Mouse (Mus musculus): ENCODE measurements around the gene Acaca.
A peak's percentile ranks its signal among the peaks of the same experiment; 100 is the strongest.

Acaca gene

DNA sequence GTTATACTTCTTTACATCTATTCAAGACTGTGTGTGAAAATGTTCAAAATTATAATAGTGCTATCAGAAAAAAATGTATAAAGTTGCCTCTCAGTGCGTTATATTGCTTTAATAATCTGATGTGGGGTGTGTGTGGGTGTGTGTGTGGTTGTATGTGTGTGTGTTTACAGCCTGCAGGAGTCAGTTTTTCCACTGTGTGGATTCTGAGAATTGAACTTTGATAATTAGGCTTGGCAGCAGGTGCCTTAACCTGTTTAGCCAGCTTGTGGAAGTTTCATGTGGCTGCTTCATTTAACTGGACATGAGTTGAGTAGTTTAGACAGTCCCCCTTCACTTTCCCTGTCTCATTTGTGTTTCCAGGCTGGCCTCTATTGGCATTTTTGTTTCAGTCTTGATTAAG is 117.9 kb downstream of the Acaca start:
- no peak for DNase-seq (ENCODE audit: low spot score)

DNA sequence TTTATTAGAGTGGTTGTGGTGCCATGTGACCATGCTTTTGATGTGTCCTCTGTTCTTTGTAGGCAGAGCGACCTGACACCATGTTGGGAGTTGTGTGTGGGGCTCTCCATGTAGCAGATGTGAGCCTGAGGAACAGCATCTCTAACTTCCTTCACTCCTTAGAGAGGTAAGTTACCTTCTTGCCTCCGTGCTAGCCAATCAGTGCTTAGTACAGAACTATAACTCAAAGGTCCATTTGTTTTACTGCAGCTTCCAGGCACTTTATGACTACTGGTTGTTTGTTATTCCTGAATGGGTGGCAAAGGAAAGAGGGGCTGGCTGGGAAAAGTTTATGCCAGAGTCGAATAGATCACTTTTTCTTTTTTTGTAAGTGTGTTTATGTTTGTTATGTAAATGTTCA is 121.7 kb downstream of the Acaca start:
- DNase-seq (ENCODE audit: low spot score) = no peak

DNA sequence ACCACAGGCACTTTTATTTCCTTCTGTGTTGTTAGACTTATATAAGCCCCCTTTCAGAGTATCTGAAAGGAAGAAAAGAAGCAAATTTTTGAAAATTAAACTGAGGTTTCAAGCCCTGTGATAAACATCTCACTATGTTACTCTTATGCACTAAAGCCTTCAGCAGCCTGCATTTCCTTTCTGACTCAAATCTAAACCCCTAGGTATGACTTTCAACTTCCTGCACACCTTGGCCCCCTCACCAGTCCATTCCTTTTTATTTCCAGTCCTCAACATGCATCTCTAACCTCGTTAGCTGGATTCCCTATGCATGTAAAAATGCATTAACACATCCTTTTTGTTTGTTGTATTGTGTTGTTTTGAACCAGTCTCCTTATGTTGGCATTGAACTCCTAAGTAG is 123.0 kb downstream of the Acaca start:
- DNase-seq (ENCODE audit: low spot score) = no peak

DNA sequence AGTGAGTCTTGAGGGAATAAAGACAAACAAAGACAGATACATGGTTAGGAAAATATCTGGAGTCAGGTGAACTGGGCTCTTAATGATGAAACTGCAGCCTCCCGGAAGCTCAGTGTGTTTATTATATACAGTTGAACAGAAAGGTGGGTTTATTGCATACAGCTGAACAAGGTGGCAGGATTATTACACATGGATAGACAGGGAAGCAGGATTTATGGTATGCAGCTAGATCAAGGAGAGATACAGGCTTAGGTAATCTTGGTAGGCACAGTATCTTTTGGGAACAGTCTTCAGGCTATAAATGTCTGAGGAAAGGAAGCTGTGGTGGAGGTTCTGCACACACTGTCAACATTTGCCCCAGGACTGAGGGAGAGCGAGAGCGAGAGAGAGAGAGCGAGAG is 126.4 kb downstream of the Acaca start:
- DNase-seq (ENCODE audit: low spot score) = no peak

DNA sequence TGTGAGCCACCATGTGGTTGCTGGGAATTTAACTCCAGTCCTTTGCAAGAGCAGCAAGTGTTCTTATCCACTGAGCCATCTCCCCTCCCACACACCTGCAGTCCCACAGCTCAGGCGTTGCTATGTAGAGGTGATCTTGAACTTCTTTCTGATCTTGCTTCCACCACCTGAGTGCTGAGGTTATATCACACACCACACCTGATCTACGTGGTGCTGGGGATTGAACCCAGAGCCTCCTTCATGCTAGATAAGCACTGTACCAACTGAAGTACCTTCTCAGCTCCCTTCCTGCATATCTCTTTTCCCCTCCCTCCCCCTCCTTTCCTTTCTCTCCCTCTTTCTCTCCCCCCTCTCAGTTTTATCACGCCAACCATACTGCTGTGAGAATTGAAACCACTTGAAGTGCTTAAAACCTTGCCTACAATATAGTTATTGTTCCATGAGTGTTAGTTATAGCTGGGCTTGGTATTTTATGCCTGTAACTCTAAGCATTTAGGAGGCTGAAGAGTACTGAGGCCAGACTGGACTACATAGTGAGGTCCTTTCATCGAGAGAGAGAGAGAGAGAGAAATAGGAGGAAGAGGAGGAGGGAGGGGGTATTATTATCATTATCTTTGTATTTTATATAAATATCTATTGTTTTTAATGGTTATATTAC is 128.7 kb downstream of the Acaca start:
- no peak for DNase-seq (ENCODE audit: low spot score)

DNA sequence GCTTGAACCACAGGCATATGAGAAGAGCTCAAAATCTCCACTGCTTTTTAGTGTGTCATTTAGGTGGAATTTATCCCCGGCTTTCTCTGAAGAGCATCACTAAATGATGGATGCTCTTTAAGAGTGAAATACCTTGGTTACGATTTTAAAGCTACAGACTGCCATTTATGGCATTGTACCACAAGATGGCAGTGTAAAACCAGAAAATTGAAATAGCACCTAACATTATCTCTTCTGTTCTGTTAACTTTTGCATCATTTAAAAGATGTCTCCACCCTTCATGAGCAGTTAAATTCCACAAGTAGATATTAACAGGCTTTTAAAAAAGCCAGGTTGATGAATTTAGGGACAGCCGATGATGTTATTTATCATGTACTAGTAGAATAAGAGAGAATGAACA is 135.0 kb downstream of the Acaca start:
- peak; percentile 8 for DNase-seq (ENCODE audit: low spot score)

DNA sequence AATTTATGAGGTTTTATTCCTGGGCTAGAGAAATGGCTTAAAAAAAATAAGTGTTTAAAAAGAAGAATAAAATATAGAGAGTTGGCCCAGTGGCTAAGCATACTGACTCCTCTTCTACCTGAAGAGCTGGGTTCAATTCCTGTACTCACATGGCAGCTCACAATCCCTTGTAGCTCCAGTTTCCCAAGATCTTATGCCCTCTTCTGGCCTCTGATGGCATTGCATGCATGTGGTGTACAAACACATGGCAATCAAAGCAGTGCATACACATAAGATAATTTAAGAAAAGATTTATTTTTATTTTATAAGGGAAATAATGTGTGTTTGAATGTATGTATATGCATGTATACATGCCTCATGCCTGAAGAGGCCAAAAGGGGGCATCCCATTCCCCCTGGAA is 138.6 kb downstream of the Acaca start:
- DNase-seq (ENCODE audit: low spot score) = peak; percentile 15

DNA sequence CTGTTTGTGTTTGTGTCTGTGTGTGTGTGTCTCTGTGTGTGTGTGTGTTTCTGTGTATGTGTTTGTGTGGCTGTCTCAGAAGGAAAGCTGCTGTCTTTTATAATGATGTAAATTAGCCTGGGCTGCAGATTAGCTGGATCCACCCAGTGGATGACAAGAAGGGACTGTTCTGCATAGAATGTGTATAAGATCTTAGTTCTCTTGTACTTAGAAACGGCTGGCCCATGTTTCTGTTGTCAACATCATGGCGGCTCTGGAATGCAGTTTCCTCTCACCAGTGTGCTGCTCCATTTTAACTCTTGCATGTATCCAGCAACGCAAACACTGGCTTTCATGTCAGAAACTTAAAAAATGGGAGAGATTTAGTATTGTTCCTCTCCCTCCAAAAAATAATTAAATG is 141.0 kb downstream of the Acaca start:
- DNase-seq (ENCODE audit: low spot score) = no peak

DNA sequence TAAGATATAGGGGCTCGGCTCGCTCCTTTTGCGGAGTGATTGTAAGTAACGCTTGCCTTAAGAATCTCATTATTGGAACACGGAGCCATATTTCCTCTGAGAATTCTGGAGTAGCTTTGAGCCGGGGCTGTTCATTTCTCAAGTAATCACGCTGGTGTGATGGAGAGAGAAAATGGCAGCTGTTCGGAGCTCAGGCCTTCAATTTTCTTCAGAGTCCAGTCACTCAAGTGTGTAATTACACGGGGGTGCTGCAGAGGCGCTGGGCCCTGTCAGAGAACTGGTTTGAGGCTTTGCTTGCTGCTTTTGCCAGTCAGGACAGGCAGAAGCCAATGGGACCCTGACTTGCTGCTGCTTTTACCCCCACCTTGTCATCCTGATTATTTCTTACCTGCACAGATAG is 142.5 kb downstream of the Acaca start:
- no peak for DNase-seq (ENCODE audit: low spot score)

DNA sequence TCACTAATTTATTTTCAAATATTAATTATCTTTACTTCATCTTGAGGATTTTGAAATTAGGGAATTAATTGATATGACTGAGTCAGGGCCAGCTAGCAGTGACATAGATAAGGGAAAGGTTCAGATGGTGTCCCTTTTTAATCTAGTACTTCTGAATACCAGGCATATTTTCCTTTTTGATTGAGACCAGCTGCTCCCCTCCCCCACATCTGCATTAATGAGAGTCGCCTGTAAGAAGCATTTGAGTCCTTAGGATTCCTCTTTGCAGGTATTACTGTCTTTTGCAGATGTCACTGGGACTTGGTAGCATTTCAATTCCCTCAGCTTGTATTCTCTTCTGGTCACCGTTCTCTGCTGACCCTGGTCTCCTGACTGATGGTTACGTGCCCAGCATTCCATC is 143.1 kb downstream of the Acaca start:
- DNase-seq (ENCODE audit: low spot score) = no peak

DNA sequence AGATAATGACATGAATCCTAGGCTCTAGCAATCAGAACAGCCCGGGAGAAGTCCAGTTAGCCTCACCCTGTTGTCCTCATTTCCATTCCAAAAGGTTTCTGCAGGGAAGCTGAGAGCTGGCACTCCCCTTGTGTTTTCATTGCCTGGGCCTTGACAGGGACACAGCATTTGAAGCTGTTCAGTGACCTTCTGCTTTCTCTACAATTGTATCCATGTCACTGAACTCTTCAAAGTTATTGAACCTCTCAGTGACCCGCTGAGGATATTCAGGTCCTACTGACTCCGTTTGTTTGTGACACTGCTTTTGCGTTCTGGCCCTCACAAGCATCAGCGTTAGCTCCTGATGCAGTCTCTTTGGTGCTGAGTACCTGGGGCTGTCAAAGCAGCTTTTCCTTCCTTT is 147.5 kb downstream of the Acaca start:
- no peak for DNase-seq (ENCODE audit: low spot score)

DNA sequence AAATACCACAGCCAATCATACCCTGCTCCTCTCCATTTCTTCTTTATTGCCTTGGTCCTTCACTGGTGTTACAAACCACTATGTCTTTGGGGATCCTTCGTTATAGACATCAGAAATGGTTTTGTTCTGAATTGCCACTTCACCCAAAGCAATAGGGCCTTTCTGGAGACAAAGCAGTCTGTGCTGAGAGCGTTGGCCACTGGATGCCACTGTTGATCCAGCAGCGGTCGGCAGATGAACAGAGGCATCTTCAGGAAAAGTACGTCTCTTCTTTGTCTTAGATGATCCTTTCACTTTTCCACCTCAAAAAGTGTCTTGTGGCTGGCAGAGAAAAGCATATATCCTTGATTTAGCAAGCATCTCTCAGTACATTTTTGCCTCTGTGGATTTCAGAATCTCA is 151.8 kb downstream of the Acaca start:
- DNase-seq (ENCODE audit: low spot score) = no peak

DNA sequence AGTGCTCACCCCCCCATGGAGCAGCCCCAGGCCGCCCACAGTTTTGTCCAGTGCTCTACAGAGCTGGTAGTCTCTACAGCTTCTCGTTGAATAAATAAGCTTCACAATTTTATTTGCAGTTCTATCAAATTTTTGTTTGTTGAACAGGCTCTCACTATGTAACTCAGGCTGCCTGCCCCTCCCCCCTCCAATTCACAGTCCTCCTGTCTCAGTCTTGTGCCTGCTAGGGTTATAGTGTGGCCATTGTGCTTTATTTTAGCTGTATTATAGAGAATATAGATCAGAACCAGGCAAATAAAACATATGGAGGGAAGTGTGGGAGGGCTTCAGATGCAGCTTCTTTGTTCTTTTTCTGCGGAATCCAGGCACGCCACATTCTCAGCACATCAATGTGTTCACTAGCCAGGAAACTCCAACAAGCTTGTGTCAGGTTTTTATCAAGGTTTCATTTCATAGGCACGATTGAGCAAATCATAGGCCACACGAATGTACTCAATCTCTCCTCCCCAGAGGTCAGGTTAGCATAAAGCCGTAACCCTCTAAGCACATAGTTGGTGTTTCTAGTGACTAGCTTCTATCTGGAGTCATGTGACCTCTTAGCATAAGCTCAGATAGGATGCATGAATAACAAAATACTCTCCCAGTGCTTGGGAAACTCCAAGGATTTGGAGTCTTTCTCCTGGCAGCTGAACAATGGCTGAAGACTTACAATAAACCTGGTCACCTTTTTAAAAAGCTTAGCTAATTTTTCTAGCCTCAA is 153.7 kb downstream of the Acaca start:
- no peak for DNase-seq (ENCODE audit: low spot score)

DNA sequence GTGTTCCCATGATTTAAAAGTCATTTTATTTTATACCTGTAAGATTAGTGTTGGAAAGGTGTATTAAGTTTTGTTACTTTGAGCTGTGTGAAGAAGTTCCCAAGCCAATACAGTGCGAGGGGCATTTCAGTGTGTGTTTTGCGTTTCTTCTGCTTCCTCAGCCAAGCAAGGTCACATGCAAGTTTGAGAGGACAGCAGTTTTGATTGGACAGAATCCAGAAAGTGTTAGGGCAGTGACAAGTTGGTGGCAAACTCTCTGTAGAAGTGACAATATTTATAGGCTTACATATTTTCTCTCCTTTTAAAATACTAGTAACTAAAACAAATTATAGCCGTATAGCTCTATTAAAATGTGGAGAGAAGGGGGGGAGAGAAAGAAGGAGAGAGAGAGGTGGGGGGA is 161.3 kb downstream of the Acaca start:
- DNase-seq (ENCODE audit: low spot score) = no peak

DNA sequence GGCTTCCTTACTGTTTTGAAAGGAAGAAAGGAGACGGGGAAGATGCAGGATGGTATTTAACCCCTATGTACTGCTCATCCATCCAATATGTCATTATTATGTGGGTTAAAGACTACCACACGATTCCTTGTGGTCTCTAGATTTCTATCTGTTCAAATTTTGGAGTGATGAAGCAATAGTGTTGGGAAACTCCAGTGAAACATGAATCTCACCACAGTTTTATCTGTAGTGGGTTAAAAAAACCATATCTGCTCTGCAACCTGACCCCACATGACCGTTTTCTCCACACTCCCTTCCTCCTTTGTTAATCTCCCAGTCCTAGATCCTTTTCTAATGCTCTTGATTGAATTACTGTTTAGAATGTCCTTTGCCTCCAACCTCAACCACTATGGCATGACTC is 163.1 kb downstream of the Acaca start:
- no peak for DNase-seq (ENCODE audit: low spot score)

DNA sequence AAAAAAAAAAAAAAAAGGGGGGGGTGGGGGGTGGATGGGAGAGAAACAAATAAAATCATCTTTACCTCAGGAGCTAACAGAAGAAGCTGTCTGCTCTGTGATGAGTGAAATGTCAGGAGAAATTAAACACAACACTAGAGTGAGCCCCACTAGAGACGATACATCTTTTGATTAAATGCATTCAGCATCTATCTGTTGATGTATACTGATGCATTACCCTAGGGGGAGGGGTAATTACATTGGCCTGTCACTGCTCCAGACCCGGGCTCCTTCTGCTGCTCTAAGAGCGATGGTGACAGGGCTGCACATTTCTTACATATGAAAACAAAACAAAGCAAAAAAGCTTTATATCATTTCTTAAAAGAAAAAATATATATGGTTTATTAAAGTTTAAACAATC is 163.8 kb downstream of the Acaca start:
- no peak for DNase-seq (ENCODE audit: low spot score)

DNA sequence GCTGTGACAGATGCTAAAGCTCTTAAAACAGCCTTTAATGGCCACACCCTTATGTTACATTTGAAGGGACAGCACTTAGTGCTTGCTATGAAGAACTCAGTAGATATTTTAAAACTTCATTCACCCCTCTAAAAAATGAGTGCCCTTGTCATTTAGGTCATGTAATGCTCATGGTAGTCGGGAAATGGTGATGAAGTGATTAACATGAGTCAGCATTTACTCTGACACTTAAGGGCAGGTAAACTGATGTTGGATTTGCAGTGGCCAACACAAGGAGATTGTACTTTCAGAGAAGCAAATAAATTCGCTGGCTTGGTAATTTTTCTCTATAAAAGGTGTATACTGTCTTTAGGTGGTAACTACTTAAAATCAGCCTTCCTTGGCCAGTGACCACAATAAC is 166.9 kb downstream of the Acaca start:
- DNase-seq (ENCODE audit: low spot score) = no peak

DNA sequence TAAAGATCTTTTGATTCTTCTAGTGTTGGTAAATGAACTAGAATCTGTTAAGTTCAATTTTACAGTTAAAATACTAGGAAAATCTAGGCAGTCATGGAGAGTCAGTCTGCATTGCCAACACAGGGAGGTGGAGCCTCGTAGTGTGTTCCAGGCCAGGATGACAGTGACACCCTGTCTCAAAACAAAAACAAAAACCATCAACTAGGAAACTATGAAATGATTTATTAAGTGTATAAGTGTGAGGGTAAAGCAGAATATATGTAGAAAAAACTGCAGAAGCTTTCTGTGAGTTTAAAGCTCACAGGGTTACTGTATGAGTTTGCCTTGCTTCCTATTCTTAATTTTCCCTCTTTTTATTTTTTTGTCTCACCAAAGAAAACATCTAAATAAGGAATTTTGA is 176.0 kb downstream of the Acaca start:
- DNase-seq (ENCODE audit: low spot score) = no peak

DNA sequence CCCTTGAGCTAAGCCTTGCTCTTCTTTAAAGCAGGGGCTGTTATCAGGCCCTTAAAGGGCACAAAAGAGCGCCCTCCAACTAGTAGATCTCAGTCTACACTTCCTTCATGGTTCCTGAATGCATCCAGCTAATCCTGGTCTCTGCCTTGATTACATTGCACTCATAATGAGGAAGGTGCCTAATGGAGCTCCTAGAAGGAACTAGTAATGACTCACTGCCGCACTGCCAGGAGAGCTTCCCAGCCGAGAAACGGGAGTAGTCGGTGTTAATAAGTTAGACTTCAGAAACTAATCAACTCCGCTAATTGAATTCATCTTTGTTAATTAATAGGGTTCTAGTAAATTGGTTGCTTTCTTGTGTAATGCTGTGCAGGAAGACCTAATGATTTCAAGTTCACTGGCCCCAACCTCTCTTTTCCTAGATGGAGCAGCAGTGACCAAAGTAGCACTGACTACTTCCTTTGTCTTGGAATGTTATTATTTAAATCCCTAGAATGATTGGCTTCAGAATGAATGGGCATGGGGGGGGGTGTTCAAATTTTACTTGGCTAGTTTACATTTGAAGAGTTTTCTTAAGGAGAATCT is 176.8 kb downstream of the Acaca start:
- no peak for DNase-seq (ENCODE audit: low spot score)

DNA sequence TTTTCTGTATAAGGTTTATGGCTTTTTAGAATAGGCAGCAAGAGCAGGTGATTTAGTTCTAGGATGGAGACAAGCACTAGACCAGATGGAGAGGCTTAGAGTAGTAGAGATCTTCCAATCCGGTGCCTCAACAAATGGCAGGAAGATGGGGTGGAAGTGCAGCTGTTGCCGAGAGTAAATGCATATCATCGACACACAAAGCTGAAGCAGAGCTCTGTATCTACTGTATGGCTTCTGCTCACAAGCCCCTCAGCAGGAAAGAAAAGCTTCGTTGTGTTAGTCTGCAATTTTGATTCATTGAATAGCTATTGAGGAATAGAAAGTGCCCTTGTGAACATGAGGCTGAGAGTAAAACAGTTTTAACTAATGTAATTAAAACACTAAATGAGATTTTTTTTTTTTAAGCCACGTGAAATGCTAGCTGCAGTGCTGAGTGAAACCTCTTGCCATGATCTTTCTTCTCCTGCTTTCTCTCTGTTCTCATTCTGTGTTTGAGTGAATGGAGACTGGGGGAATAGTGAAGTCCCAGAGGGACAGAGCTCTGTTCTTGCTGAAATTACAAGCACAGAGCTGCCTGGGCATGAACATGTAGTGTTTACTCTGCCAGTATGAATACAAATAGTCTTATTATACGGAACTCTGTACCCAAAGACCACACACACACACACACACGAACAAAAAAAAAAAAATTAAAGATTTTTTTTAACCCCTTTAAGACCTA is 194.7 kb downstream of the Acaca start:
- DNase-seq (ENCODE audit: low spot score) = no peak

DNA sequence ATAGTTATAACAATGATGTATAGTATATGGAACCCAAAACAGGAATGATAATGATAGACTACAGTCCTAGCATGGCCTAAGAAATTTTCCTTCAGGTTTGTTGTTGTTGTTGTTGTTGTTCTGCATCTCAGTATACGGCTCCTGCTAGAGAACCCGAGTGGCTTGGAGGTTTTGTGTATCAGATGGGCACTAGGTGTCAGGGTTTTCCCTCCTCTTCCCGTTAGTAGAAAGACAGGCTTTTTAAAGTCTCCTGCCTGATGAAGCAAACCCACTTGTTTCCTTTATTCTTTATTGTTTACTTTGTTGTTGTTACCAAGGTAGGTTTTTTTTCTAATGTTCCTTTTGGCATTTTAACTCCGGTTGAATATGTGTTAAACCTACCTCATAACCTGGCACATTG is 197.6 kb downstream of the Acaca start:
- no peak for DNase-seq (ENCODE audit: low spot score)

DNA sequence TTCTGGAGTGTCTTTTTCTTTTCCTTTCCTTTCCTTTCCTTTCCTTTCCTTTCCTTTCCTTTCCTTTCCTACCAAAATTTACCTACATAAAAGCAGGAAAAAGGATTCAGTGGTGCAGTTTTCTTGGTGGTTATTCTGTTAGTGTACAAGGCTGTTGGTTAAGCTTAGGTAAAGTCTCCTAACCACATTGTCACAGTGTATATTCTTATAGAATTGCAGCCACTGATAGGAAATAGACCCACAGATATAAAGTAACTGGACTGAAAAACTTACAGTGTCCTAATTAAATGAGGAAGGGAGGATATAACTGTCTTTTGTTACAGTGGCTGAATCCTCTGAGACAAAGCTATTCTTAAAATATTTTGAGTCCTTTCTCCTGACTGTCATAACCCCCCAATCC is 202.9 kb downstream of the Acaca start:
- DNase-seq (ENCODE audit: low spot score) = no peak

DNA sequence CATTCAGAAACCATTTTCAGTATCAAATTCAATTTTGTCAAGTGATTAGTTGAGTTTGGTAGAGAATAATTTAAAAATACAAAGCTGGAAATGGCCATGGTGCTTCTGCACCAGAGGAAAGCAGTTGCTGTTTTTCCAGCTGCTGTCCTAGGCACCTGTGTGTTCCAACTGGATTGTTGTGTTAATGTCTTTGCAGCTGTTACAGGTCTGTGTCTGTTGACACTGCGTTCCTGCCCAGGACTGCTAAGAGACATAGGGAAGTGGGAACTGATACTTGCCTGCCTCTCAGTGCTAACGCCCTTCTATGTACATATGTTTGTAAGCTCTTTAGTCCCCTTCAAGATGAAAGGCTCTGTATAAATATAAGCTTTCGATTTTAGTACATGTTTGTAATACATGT is 203.4 kb downstream of the Acaca start:
- DNase-seq (ENCODE audit: low spot score) = no peak
